Mouse (Mus musculus): ENCODE measurements at regions not wholly inside any gene's neighbourhood (a gene's known extent, or its start where the extent isn't known, plus 50 kb on each side); places are given as distances from the start of the nearest gene placed in this dataset.

GRCm38 (mm10) chr19:56199401-56200150, 87.4 kb upstream of the Habp2 start:
- Histone ChIP-seq H3K27me3 (replicated peaks; ENCODE audit: control insufficient read depth, insufficient read depth, low read length) (peaks cover 15% of the 10 kb centered on the region), H3K4me3 (ENCODE audit: low read depth, low read length) (no peak overlapping the region), H3K4me1 (ENCODE audit: control insufficient read depth, insufficient read depth, low read length) (no peaks in the 10 kb centered on the region), H3K36me3 (ENCODE audit: control insufficient read depth, insufficient read depth, low read length) (no peaks in the 10 kb centered on the region), H3K9me3 (replicated peaks; ENCODE audit: control insufficient read depth, low read length) (no peaks in the 10 kb centered on the region), H3K27ac (ENCODE audit: low read depth, low read length) (no peak overlapping the region), H3K9ac (ENCODE audit: low read length) (no peak overlapping the region), H3K4me2 (ENCODE audit: low read length) (no peak overlapping the region)
- 62% methylated on average over 14 of the region's 14 CpGs for WGBS
- ATAC-seq = no peak
- DNase-seq (ENCODE audit: low spot score) = no peak

GRCm38 (mm10) chr19:56201007-56201682, 85.8 kb upstream of the Habp2 start:
- no peak for DNase-seq (ENCODE audit: low spot score)
- H3K4me2 ChIP-seq (ENCODE audit: low read length) = no peak overlapping the region
- no peaks in the 10 kb centered on the region for H3K9me3 ChIP-seq (replicated peaks; ENCODE audit: control insufficient read depth, low read length)
- peaks cover 15% of the 10 kb centered on the region for H3K27me3 ChIP-seq (replicated peaks; ENCODE audit: control insufficient read depth, insufficient read depth, low read length)
- WGBS = 87% methylated on average over 9 of the region's 9 CpGs
- H3K9ac ChIP-seq (ENCODE audit: low read length) = no peak overlapping the region
- no peaks in the 10 kb centered on the region for H3K36me3 ChIP-seq (ENCODE audit: control insufficient read depth, insufficient read depth, low read length)
- H3K27ac ChIP-seq (ENCODE audit: low read depth, low read length) = no peak overlapping the region
- no peaks in the 10 kb centered on the region for H3K4me1 ChIP-seq (ENCODE audit: control insufficient read depth, insufficient read depth, low read length)
- H3K4me3 ChIP-seq (ENCODE audit: low read depth, low read length) = no peak overlapping the region
- ATAC-seq = no peak

GRCm38 (mm10) chr19:56201738-56202480, 85.0 kb upstream of the Habp2 start:
- DNase-seq (ENCODE audit: low spot score) (peak; percentile 52), ATAC-seq (no peak)
- Histone ChIP-seq H3K4me1 (ENCODE audit: control insufficient read depth, insufficient read depth, low read length) (no peaks in the 10 kb centered on the region), H3K4me3 (ENCODE audit: low read depth, low read length) (no peak overlapping the region), H3K9me3 (replicated peaks; ENCODE audit: control insufficient read depth, low read length) (no peaks in the 10 kb centered on the region), H3K36me3 (ENCODE audit: control insufficient read depth, insufficient read depth, low read length) (no peaks in the 10 kb centered on the region), H3K9ac (ENCODE audit: low read length) (no peak overlapping the region), H3K27ac (ENCODE audit: low read depth, low read length) (no peak overlapping the region), H3K27me3 (replicated peaks; ENCODE audit: control insufficient read depth, insufficient read depth, low read length) (peaks cover 10% of the 10 kb centered on the region), H3K4me2 (ENCODE audit: low read length) (no peak overlapping the region)

- H3K4me1 ChIP-seq (ENCODE audit: control insufficient read depth, insufficient read depth, low read length) = no peaks in the 10 kb centered on the region
- H3K9me3 ChIP-seq (replicated peaks; ENCODE audit: control insufficient read depth, low read length) = no peaks in the 10 kb centered on the region
- H3K4me3 ChIP-seq (ENCODE audit: low read depth, low read length) = no peak overlapping the region
- no peak overlapping the region for H3K9ac ChIP-seq (ENCODE audit: low read length)
- H3K4me2 ChIP-seq (ENCODE audit: low read length) = no peak overlapping the region
- no peak overlapping the region for H3K27ac ChIP-seq (ENCODE audit: low read depth, low read length)
- H3K27me3 ChIP-seq (replicated peaks; ENCODE audit: control insufficient read depth, insufficient read depth, low read length) = peaks cover 3% of the 10 kb centered on the region
- 88% methylated on average over 9 of the region's 9 CpGs for WGBS
- no peaks in the 10 kb centered on the region for H3K36me3 ChIP-seq (ENCODE audit: control insufficient read depth, insufficient read depth, low read length)
- DNase-seq (ENCODE audit: low spot score) = no peak
- ATAC-seq = no peak
Measured at GRCm38 (mm10) chr19:56202481-56203130, 84.3 kb upstream of the Habp2 start.

- Histone ChIP-seq H3K27me3 (replicated peaks; ENCODE audit: control insufficient read depth, insufficient read depth, low read length) (0 out of 2 replicates have a peak, but pooled peaks cover 4% of the 10 kb centered on the region), H3K4me3 (ENCODE audit: low read depth, low read length) (no peak overlapping the region), H3K4me2 (ENCODE audit: low read length) (no peak overlapping the region), H3K9me3 (replicated peaks; ENCODE audit: control insufficient read depth, low read length) (no peaks in the 10 kb centered on the region), H3K9ac (ENCODE audit: low read length) (no peak overlapping the region), H3K4me1 (ENCODE audit: control insufficient read depth, insufficient read depth, low read length) (peaks cover 5% of the 10 kb centered on the region), H3K27ac (ENCODE audit: low read depth, low read length) (no peak overlapping the region), H3K36me3 (ENCODE audit: control insufficient read depth, insufficient read depth, low read length) (no peaks in the 10 kb centered on the region)
- WGBS = 87% methylated on average over 6 of the region's 6 CpGs
- DNase-seq (ENCODE audit: low spot score) = no peak
- no peak for ATAC-seq
Measured at GRCm38 (mm10) chr19:56218536-56218935, 68.4 kb upstream of the Habp2 start.

GRCm38 (mm10) chr19:56220724-56221407, 66.1 kb upstream of the Habp2 start:
- Histone ChIP-seq H3K9me3 (replicated peaks; ENCODE audit: control insufficient read depth, low read length) (no peaks in the 10 kb centered on the region), H3K4me2 (ENCODE audit: low read length) (peak overlapping the region; percentile 6; the same call in 1 of the 2 replicates), H3K27me3 (replicated peaks; ENCODE audit: control insufficient read depth, insufficient read depth, low read length) (0 out of 2 replicates have a peak, but pooled peaks cover 4% of the 10 kb centered on the region), H3K4me1 (ENCODE audit: control insufficient read depth, insufficient read depth, low read length) (peaks cover 5% of the 10 kb centered on the region), H3K4me3 (ENCODE audit: low read depth, low read length) (no peak overlapping the region), H3K9ac (ENCODE audit: low read length) (peak overlapping the region; percentile 40), H3K36me3 (ENCODE audit: control insufficient read depth, insufficient read depth, low read length) (no peaks in the 10 kb centered on the region), H3K27ac (ENCODE audit: low read depth, low read length) (0 out of 2 replicates have a peak overlapping the region, but pooled peaks have one; percentile 2)
- DNase-seq (ENCODE audit: low spot score) (peak; percentile 63), ATAC-seq (peak; percentile 73)
- WGBS = 36% methylated on average over 15 of the region's 15 CpGs

- ATAC-seq (no peak), DNase-seq (ENCODE audit: low spot score) (no peak)
- WGBS = 79% methylated on average over 4 of the region's 4 CpGs
- H3K9me3 ChIP-seq (replicated peaks; ENCODE audit: control insufficient read depth, low read length) = no peaks in the 10 kb centered on the region
- H3K27ac ChIP-seq (ENCODE audit: low read depth, low read length) = no peak overlapping the region
- H3K4me2 ChIP-seq (ENCODE audit: low read length) = no peak overlapping the region
- H3K36me3 ChIP-seq (ENCODE audit: control insufficient read depth, insufficient read depth, low read length) = no peaks in the 10 kb centered on the region
- no peak overlapping the region for H3K4me3 ChIP-seq (ENCODE audit: low read depth, low read length)
- H3K27me3 ChIP-seq (replicated peaks; ENCODE audit: control insufficient read depth, insufficient read depth, low read length) = 0 out of 2 replicates have a peak, but pooled peaks cover 4% of the 10 kb centered on the region
- no peak overlapping the region for H3K9ac ChIP-seq (ENCODE audit: low read length)
- H3K4me1 ChIP-seq (ENCODE audit: control insufficient read depth, insufficient read depth, low read length) = peaks cover 5% of the 10 kb centered on the region
Measured at GRCm38 (mm10) chr19:56222496-56222895, 64.4 kb upstream of the Habp2 start.

GRCm38 (mm10) chr19:56225039-56225438, 61.9 kb upstream of the Habp2 start:
- H3K4me3 ChIP-seq (ENCODE audit: low read depth, low read length) = no peak overlapping the region
- WGBS = 42% methylated on average over 7 of the region's 7 CpGs
- no peak overlapping the region for H3K4me2 ChIP-seq (ENCODE audit: low read length)
- H3K9me3 ChIP-seq (replicated peaks; ENCODE audit: control insufficient read depth, low read length) = no peaks in the 10 kb centered on the region
- H3K4me1 ChIP-seq (ENCODE audit: control insufficient read depth, insufficient read depth, low read length) = peaks cover 5% of the 10 kb centered on the region
- H3K9ac ChIP-seq (ENCODE audit: low read length) = no peak overlapping the region
- no peak overlapping the region for H3K27ac ChIP-seq (ENCODE audit: low read depth, low read length)
- DNase-seq (ENCODE audit: low spot score) (no peak), ATAC-seq (no peak)
- no peaks in the 10 kb centered on the region for H3K36me3 ChIP-seq (ENCODE audit: control insufficient read depth, insufficient read depth, low read length)
- 0 out of 2 replicates have a peak, but pooled peaks cover 4% of the 10 kb centered on the region for H3K27me3 ChIP-seq (replicated peaks; ENCODE audit: control insufficient read depth, insufficient read depth, low read length)
